Mouse (Mus musculus) liver, embryonic 12.5 days (tissue): ENCODE data around the gene Mapk1ip1. TPM values are rescaled to one million over a fixed set of nuclear protein-coding genes. Genes with fewer than 3 reads are reported as not detected.

Experiments
- ATAC-seq: fragments of 200-750 bp; cut with Nextera tagmentation; 2 replicates; pipeline ENCODE4 v1.8.0; 2017; ENCODE audit warnings: moderate number of reproducible peaks, mild to moderate bottlenecking, moderate library complexity
- H3K27ac ChIP-seq: fragments of 300-500 bp; sonication (generic); 2 replicates; pipeline ENCODE4 v1.5.1; 2016; ENCODE audit warnings: mild to moderate bottlenecking
- H3K27me3 ChIP-seq: fragments of 300-500 bp; sonication (generic); replicated peaks from 2 replicates; pipeline ENCODE4 v1.6.1; 2016; ENCODE audit warnings: mild to moderate bottlenecking, moderate library complexity
- H3K36me3 ChIP-seq: fragments of 300-500 bp; sonication (generic); 2 replicates; pipeline ENCODE4 v1.6.1; 2016; ENCODE audit warnings: mild to moderate bottlenecking, moderate library complexity
- H3K4me1 ChIP-seq: fragments of 300-500 bp; sonication (generic); 2 replicates; pipeline ENCODE4 v1.6.1; 2016
- H3K4me2 ChIP-seq: fragments of 300-500 bp; sonication (generic); 2 replicates; pipeline ENCODE4 v1.6.1; 2016; ENCODE audit warnings: mild to moderate bottlenecking, moderate library complexity
- H3K4me3 ChIP-seq: fragments of 300-500 bp; sonication (generic); 2 replicates; pipeline ENCODE4 v1.5.1; 2016; ENCODE audit warnings: mild to moderate bottlenecking, moderate library complexity
- H3K9ac ChIP-seq: fragments of 300-500 bp; sonication (generic); 2 replicates; pipeline ENCODE4 v1.6.1; 2016; ENCODE audit warnings: mild to moderate bottlenecking, moderate library complexity
- H3K9me3 ChIP-seq: fragments of 300-500 bp; sonication (generic); replicated peaks from 2 replicates; pipeline ENCODE4 v1.6.1; 2016; ENCODE audit warnings: mild to moderate bottlenecking, moderate library complexity
- WGBS: fragments of 180-500 bp; shearing (Covaris S2); methylation state at CpG from one replicate; pipeline ENCODE4 v1.1.7; 2016; ENCODE audit not compliant: insufficient replicate concordance; 5-methylcytosine and 5-hydroxymethylcytosine counted together
- polyA plus RNA-seq: library from polyadenylated mRNA; unstranded; fragments of >200 nt; fragmentation: Nextera tagmentation; extraction: Ambion mirVana; gene quantifications from 2 replicates; pipeline ENCODE4 v1.2.1, GENCODE M21; 2016

Mapk1ip1 gene
- polyA plus RNA-seq, 1 experiment from 2014 or later = 4.3 TPM

DNA sequence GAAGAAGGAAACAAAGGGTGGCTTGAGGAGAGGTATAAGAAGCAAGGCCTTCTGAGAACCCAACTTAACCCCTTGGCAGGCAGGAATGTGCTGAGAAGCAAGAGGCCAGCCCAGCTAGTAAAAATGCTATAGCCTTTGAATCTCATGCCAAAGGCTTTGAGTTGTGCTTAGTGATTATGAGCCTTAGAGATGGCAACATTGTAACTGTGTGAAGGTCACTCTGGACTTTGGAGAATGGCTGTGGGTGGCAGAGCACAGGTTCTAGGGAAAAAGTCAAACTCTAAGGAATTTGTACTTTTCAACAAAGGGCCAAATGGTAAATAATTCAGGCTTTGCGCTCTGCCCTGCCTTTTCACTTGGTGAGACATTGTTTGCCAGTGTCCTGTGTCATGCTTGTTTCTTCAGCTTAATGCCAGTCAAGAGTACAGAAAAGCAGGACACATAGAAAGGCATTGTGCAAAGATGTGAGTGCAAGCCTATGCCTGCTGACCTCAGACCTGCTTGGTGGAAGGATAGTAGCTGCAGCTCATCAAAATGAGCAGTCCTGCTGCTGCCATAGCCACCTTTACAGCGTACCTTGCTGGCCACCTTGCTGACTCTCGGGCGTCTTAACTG lies 7.5 kb upstream of the Mapk1ip1 start:
- H3K27ac ChIP-seq = no peak overlapping the region
- no peak overlapping the region for H3K4me3 ChIP-seq
- H3K9me3 ChIP-seq = no peaks in the 10 kb centered on the region
- ATAC-seq = no peak
- H3K4me2 ChIP-seq = no peak overlapping the region
- no peak overlapping the region for H3K9ac ChIP-seq
- no peaks in the 10 kb centered on the region for H3K27me3 ChIP-seq
- peaks cover 78% of the 10 kb centered on the region for H3K36me3 ChIP-seq
- 84% methylated on average over 4 of the region's 4 CpGs for WGBS
- peaks cover 19% of the 10 kb centered on the region for H3K4me1 ChIP-seq

DNA sequence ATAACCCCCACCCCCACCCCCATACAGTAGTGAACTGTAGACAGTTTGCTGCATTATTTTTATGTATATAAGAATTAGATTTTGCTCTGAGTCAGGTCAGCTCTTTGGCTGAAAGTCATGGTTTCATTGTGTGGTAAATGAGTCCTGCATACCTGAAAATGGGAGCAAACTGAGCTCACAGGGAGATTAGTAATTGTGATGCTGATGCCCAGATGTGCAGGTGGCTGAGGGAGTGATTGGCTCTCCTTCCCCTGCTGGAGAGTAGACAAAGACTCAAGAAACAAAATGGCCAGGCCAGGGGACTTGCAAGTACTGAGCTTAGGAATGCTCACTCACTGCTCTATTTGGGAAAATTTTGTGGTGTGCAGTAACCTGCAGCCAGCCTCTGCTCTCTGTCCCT lies 4.0 kb upstream of the Mapk1ip1 start:
- no peak for ATAC-seq
- Histone ChIP-seq H3K27ac (no peak overlapping the region), H3K9ac (no peak overlapping the region), H3K9me3 (no peaks in the 10 kb centered on the region), H3K27me3 (no peaks in the 10 kb centered on the region), H3K4me2 (no peak overlapping the region), H3K4me3 (no peak overlapping the region), H3K36me3 (peaks cover 60% of the 10 kb centered on the region), H3K4me1 (peaks cover 41% of the 10 kb centered on the region)

DNA sequence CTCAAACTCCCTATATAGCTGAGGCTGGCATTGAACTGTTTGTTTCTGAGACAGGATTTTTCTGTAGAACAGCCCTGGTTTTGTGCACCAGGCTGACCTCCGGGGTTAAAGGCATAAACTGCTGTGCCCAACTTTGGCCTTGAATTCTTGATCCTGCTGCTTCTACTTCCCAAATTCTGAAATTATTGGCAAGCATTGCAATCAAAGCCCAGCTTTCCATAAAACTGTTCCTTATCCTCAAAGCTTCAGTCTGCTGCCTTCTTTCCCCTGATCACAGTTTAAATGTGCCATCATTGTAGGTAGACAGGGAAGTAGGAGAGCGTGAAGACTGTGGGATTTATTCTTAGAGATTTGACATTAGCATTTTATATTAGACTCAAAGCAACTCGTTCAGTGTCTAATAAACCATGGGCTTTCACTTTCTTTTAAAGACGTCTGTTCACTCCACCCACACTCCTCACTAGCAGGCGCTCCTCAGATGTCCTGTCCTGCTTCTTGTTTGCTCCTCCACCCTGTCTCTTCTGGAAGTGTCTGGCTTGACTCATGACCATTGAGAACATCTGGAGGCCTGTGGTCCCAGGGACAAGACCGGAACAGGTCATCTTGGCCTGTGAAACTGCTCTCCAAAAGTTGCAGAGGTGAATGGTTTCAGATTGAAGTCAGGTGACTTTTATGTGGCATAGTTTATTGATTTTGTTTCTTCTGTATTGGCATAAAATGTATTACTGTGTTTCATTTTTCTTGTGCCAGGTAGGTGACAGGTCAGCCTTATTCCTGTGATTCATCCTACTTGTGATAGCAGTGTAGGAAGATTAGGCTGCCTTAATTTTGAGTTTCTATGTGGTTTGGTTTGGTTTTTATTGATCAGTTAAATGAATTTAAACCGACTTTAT lies 2.2 kb upstream of the Mapk1ip1 start:
- peaks cover 58% of the 10 kb centered on the region for H3K4me1 ChIP-seq

DNA sequence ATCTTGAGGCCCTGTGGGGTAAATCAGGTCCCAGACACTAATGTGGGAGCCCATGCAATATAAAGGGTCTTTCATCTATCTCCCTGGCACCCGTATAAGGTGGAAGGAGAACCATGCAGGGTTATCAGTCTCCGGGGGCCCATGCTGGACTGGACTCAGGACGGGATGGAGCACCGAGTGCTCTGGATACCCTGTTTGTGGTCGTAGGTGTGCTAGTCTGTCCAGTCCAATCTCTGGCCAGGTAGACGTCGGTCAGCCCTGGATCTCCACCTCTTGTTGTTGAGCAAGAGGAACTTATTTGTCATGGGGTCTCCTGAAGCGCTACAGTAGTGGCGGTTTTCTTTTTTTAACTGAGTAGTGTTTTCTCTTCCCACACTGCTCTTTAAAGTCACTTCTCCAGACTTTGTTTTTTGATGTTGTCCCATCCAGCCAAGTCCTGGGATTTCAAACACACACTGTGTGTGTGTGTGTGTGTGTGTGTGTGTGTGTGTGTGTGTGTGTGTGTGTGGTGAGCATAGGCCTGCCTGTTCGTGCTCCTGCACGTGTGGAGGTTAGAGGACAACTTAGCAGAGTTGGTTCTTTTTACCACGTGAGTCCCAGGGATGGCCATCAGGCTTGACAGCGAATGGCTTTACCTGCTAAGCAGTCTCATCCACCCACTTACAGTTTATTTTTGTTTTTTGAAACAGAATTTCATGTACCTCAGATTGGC lies 1.4 kb upstream of the Mapk1ip1 start:
- 35% methylated on average over 13 of the region's 13 CpGs for WGBS
- peak overlapping the region; percentile 92 for H3K27ac ChIP-seq
- H3K9me3 ChIP-seq = no peaks in the 10 kb centered on the region
- H3K4me1 ChIP-seq = peaks cover 58% of the 10 kb centered on the region
- peak overlapping the region; percentile 99 for H3K4me3 ChIP-seq
- H3K27me3 ChIP-seq = no peaks in the 10 kb centered on the region
- no peak for ATAC-seq
- peak overlapping the region; percentile 96 for H3K9ac ChIP-seq
- peaks cover 36% of the 10 kb centered on the region for H3K36me3 ChIP-seq
- H3K4me2 ChIP-seq = peak overlapping the region; percentile 91

More for the DNA sequence above, 2.2 kb upstream of the Mapk1ip1 start:
- WGBS = 78% methylated on average over 7 of the region's 7 CpGs
- Histone ChIP-seq H3K27me3 (no peaks in the 10 kb centered on the region), H3K4me3 (peak overlapping the region; percentile 99), H3K36me3 (peaks cover 44% of the 10 kb centered on the region), H3K4me2 (peak overlapping the region; percentile 91), H3K9ac (0 out of 2 replicates have a peak overlapping the region, but pooled peaks have one; percentile 96), H3K9me3 (no peaks in the 10 kb centered on the region), H3K27ac (no peak overlapping the region)
- ATAC-seq = no peak

DNA sequence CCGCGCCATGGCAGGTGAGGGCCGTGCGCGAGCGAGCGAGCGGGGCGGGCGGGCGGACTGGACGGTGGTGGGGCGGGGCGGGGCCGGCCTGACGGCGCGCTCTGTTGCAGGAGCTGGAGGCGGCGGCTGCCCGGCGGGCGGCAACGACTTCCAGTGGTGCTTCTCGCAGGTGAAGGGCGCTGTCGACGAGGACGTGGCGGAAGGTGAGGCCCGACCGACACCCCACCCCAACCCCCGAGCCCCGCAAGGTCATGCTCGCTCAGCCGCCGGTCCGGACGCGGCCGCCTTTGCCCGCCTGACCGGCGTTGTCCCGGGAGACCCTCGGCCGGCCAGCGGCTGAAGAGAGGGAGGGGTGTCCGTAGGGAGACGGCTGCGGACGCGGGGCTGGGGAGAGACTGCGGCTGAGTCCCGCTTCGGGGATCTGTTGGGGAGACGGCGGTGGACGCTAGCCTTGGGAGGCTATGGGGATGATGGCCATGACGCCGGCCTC lies 474 bp upstream of the Mapk1ip1 start:
- H3K4me2 ChIP-seq = peak overlapping the region; percentile 91
- peak overlapping the region; percentile 96 for H3K9ac ChIP-seq
- no peaks in the 10 kb centered on the region for H3K27me3 ChIP-seq
- peaks cover 27% of the 10 kb centered on the region for H3K36me3 ChIP-seq
- H3K27ac ChIP-seq = peak overlapping the region; percentile 92
- H3K9me3 ChIP-seq = no peaks in the 10 kb centered on the region
- H3K4me3 ChIP-seq = peak overlapping the region; percentile 99
- peaks cover 58% of the 10 kb centered on the region for H3K4me1 ChIP-seq
- WGBS = 0% methylated on average over 47 of the region's 61 CpGs
- peak; percentile 88 for ATAC-seq

DNA sequence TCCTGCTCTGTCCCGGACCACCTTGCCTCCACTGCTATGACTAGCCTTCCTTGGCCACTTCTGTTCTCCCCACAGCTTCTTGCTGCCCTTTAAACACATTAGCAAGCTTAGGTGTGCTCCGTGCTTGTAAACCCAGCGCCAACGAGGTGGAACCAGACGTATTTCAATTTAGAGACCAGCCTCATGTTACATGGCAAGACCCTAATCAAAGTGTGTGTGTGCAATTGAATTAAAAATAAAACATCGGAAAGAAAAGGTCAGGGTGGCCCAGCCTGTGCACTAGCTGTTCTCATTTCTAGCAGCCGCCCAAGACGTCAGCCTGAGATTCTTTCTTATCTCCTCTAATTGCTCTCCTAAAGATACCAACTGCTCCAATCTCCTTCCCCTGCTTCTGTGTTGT lies 962 bp downstream of the Mapk1ip1 start:
- 35% methylated on average over 8 of the region's 8 CpGs for WGBS
- Histone ChIP-seq H3K9me3 (no peaks in the 10 kb centered on the region), H3K4me1 (peaks cover 52% of the 10 kb centered on the region), H3K4me3 (peak overlapping the region; percentile 99), H3K4me2 (peak overlapping the region; percentile 91), H3K9ac (peak overlapping the region; percentile 96; the same call in 1 of the 2 replicates), H3K36me3 (peaks cover 18% of the 10 kb centered on the region), H3K27ac (peak overlapping the region; percentile 92), H3K27me3 (no peaks in the 10 kb centered on the region)
- ATAC-seq = no peak

DNA sequence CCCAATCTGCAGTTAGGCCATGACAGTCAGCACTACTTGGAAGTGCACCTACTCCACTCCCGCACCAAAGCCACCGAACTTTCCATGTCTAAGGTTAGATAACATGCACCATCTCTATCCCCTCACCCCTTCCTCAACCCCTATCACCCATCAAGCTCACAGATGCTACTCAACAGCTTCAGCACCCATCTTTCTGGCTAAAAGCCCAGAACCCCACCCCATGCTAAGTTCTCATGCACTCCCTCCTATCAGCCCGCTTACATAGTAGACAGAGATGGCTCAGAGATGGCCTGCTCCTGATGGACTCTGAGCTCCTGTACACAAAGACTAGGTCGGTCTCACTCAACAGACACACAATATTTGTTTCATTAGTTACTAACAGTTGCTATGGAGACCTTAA lies 2.7 kb downstream of the Mapk1ip1 start:
- Histone ChIP-seq H3K4me2 (no peak overlapping the region), H3K4me3 (no peak overlapping the region), H3K27me3 (no peaks in the 10 kb centered on the region), H3K4me1 (peaks cover 37% of the 10 kb centered on the region), H3K9me3 (no peaks in the 10 kb centered on the region), H3K27ac (no peak overlapping the region), H3K36me3 (peaks cover 4% of the 10 kb centered on the region; the same call in 1 of the 2 replicates), H3K9ac (no peak overlapping the region)
- no peak for ATAC-seq
- 75% methylated on average over 4 of the region's 4 CpGs for WGBS

DNA sequence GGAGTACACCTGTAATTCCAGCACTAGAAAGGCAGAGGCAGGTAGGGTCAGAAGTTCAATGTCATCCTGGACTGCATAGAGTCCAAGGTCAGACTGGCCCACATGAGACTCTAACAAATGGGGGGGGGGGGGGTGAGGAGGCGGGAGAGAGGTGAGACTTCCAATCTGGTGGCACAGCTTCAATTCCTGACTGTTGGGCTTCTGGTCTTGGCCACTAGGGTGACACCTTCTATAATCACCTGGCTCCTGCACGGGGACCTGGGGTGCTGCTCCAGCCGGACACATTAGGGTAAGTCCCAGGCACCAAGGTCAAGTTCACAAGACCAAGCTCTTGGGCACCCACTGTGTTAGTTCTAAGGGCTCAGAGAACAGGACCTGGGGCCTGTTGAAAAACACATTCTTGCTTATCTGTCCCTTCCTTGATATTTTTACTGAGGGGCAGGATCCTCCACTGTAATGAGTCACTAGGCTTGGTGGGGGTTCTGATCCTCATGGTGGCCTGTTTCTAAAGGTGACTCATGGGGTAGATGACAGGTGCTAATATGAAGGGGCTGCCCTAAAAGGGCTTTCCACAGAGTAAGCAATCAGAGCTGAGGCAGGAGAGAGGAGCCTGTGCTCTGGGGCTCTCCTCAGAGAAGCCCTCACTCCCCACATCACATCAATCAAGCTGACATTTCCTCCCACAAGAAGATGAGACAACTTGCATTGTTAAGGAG lies 4.5 kb downstream of the Mapk1ip1 start:
- Histone ChIP-seq H3K27ac (no peak overlapping the region), H3K9ac (no peak overlapping the region), H3K4me2 (no peak overlapping the region), H3K4me1 (peaks cover 21% of the 10 kb centered on the region), H3K9me3 (no peaks in the 10 kb centered on the region), H3K4me3 (no peak overlapping the region), H3K36me3 (peaks cover 1% of the 10 kb centered on the region; the same call in 1 of the 2 replicates), H3K27me3 (no peaks in the 10 kb centered on the region)
- no peak for ATAC-seq
- WGBS = 65% methylated on average over 3 of the region's 3 CpGs

DNA sequence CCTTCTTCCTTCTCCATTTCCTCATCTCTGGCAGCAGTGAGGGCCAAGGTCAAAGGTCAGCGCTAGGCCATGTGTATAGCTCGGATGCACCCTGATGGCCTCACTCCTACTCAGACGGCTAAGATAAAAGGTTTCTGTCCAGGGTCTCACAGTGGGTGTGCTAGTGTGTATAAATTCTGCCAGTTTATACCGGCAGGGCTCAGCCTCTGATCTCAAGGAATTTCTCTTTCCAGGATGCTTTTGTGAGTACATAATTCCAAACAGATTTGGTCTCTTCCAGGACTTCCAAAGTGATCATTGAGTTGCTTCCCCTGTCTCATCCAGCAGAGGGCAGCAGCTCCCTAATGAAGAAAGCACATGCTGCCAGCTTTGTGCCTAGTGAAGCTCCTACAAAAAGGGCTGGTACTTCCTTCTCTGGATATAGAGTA lies 5.5 kb downstream of the Mapk1ip1 start:
- Histone ChIP-seq H3K9ac (no peak overlapping the region), H3K4me2 (no peak overlapping the region), H3K27ac (no peak overlapping the region), H3K9me3 (no peaks in the 10 kb centered on the region), H3K4me3 (no peak overlapping the region), H3K27me3 (no peaks in the 10 kb centered on the region), H3K36me3 (peaks cover 10% of the 10 kb centered on the region; the same call in 1 of the 2 replicates), H3K4me1 (peaks cover 21% of the 10 kb centered on the region)
- no peak for ATAC-seq
- WGBS = 50% methylated on average over 4 of the region's 4 CpGs

DNA sequence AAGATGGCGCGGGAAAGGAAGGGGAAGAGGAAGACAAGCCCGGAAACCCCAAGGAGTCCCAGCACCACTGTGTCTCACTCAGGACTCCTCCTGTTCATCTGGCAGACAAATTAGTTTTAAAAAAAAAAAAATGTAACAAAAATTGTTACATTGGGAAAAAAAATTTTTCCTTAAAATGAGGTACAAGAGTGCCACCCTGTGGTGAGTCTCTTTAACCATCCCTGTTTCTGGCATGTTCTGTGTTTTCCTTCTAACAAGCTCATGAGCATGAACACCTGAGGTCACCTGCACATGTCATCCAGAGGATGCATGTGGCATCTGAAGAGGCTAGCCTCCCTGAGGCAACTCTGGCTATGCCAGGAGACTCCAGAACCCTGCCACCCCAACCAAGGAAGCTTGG lies 11.0 kb downstream of the Mapk1ip1 start:
- Histone ChIP-seq H3K27ac (no peak overlapping the region), H3K4me3 (no peak overlapping the region), H3K36me3 (peaks cover 10% of the 10 kb centered on the region; the same call in 1 of the 2 replicates), H3K4me2 (no peak overlapping the region), H3K27me3 (no peaks in the 10 kb centered on the region), H3K4me1 (no peaks in the 10 kb centered on the region), H3K9ac (no peak overlapping the region), H3K9me3 (no peaks in the 10 kb centered on the region)
- no peak for ATAC-seq
- WGBS = 89% methylated on average over 3 of the region's 3 CpGs

DNA sequence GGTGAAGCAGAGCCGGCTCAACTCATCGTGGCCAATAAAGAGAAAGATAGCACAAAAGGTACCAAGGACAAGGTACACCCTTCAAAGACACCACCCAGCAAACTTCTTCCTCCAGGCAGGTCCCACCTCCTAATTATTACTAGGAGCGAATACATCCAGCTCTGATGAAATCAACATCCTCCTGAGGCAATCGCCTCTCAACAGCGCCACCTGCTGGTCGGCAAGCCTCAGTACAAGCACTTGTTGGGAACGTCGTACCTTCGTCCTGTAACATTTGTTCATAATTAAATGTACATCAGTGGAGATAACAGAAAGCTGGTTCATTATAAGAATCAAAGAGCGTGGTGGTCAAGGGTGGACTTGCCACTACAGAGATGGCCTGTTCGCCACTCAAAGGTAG lies 18.3 kb downstream of the Mapk1ip1 start:
- WGBS = 14% methylated on average over 11 of the region's 11 CpGs
- no peak for ATAC-seq
- H3K4me3 ChIP-seq = no peak overlapping the region
- no peak overlapping the region for H3K27ac ChIP-seq
- H3K27me3 ChIP-seq = no peaks in the 10 kb centered on the region
- no peaks in the 10 kb centered on the region for H3K4me1 ChIP-seq
- no peak overlapping the region for H3K9ac ChIP-seq
- H3K36me3 ChIP-seq = no peaks in the 10 kb centered on the region
- H3K4me2 ChIP-seq = no peak overlapping the region
- no peaks in the 10 kb centered on the region for H3K9me3 ChIP-seq
